Mouse (Mus musculus) heart, postnatal 14 days (tissue): ENCODE results near the gene Bbs1. TPM values are rescaled to one million over a fixed set of nuclear protein-coding genes. Genes with fewer than 3 reads are reported as not detected.
"Not testable (repeated sequence)": the region's sequence is repeated elsewhere in the genome, so short reads cannot be mapped to it uniquely, and the experiment has no call there.

Source experiments
- DNase-seq, 2 experiments: peaks; one replicate each; pipeline ENCODE4 v3.0.0; 2021 to 2022
- intact Hi-C: fragments of 180-260 bp; cut with DNase I; formaldehyde crosslinking; loops from one replicate; pipeline ENCODE4 v1.15.1; 2025
- long read RNA-seq, 2 experiments: library from polyadenylated mRNA; stranded (forward); transcript quantifications; one replicate each; pipeline ENCODE4 v2.0.0; 2021
- total RNA-seq, 2 experiments: library from RNA; stranded (reverse); gene quantifications; 2 replicates each; pipeline ENCODE4 v1.2.3; 2021

The Bbs1 gene
- total RNA-seq: 1 to 10 TPM; 3.3 to 3.9 TPM
- long read RNA-seq, experiment 1, full-length matches to known transcripts: 1 of 2 reads
- long read RNA-seq, experiment 1, partial matches to known transcripts: 0 of 2 reads
- long read RNA-seq, experiment 1, other reads (novel, unspliced or antisense): 1 of 2 reads
- long read RNA-seq, experiment 2, partial matches to known transcripts: 0 of 2 reads
- long read RNA-seq, experiment 2, other reads (novel, unspliced or antisense): 2 of 2 reads

- intact Hi-C loops: loop anchor here (5.0 kb wide), 2 partner anchors 149 to 279 kb away; partner anchors contain the start of genes Rbm4b and Rce1
Measured at GRCm38 (mm10) chr19:4905979-4906794, at the start of gene Bbs1. Gene Bbs1 (minus strand): TSS chr19:4906628.

GRCm38 (mm10) chr19:4948641-4949040 is 42.2 kb upstream of the Bbs1 start:
- DNase-seq, intact Hi-C loops: not testable (repeated sequence)

More at GRCm38 (mm10) chr19:4905979-4906794, at the start of gene Bbs1:
- DNase-seq: peak; percentile 78 to 88

GRCm38 (mm10) chr19:4945540-4945939 is 39.1 kb upstream of the Bbs1 start:
- DNase-seq: no peak

GRCm38 (mm10) chr19:4943253-4943588 is 36.8 kb upstream of the Bbs1 start:
- DNase-seq: peak; percentile 7 to 12

More at GRCm38 (mm10) chr19:4945540-4945939, 39.1 kb upstream of the Bbs1 start:
- intact Hi-C loops: no loop called here

GRCm38 (mm10) chr19:4942551-4943252 is 36.3 kb upstream of the Bbs1 start, which contains the start of gene Peli3:
Gene Peli3 (minus strand): TSS chr19:4943127.
- peak; percentile 81 to 82 for DNase-seq
- intact Hi-C loops: no loop called here

More at GRCm38 (mm10) chr19:4943253-4943588, 36.8 kb upstream of the Bbs1 start:
- intact Hi-C loops: no loop called here

GRCm38 (mm10) chr19:4937444-4938310 is 31.2 kb upstream of the Bbs1 start:
- intact Hi-C loops: no loop called here
- peak in 1 of 2 experiments; percentile 16 for DNase-seq

GRCm38 (mm10) chr19:4936896-4937295 is 30.5 kb upstream of the Bbs1 start:
- DNase-seq: no peak
- intact Hi-C loops: no loop called here

- peak in 1 of 2 experiments; percentile 32 for DNase-seq
- intact Hi-C loops: no loop called here
Measured at GRCm38 (mm10) chr19:4928781-4929180, 22.4 kb upstream of the Bbs1 start.

- peak; percentile 98 to 99 for DNase-seq
- intact Hi-C loops: no loop called here
Measured at GRCm38 (mm10) chr19:4927904-4928531, 21.6 kb upstream of the Bbs1 start, which contains the start of gene Dpp3. Gene Dpp3 (minus strand): TSS chr19:4928287.

GRCm38 (mm10) chr19:4925121-4925860 is 18.9 kb upstream of the Bbs1 start:
- intact Hi-C loops: no loop called here

GRCm38 (mm10) chr19:4919652-4920051 is 13.2 kb upstream of the Bbs1 start:
- intact Hi-C loops: no loop called here
- DNase-seq: no peak

More at GRCm38 (mm10) chr19:4925121-4925860, 18.9 kb upstream of the Bbs1 start:
- no peak for DNase-seq

- intact Hi-C loops: no loop called here
- DNase-seq: no peak
Measured at GRCm38 (mm10) chr19:4916827-4917226, 10.4 kb upstream of the Bbs1 start.

- DNase-seq: no peak
Measured at GRCm38 (mm10) chr19:4915924-4916603, 9.6 kb upstream of the Bbs1 start.

GRCm38 (mm10) chr19:4909376-4909775 is 2.9 kb upstream of the Bbs1 start:
- intact Hi-C loops: loop anchor here (5.0 kb wide), 2 partner anchors 152 to 282 kb away; partner anchors contain the start of genes Rbm4b and Rce1

More at GRCm38 (mm10) chr19:4915924-4916603, 9.6 kb upstream of the Bbs1 start:
- intact Hi-C loops: no loop called here

GRCm38 (mm10) chr19:4908107-4908506 is 1.7 kb upstream of the Bbs1 start:
- intact Hi-C loops: loop anchor here (5.0 kb wide), 2 partner anchors 151 to 281 kb away; partner anchors contain the start of genes Rbm4b and Rce1
- DNase-seq: peak in 1 of 2 experiments; percentile 23

More at GRCm38 (mm10) chr19:4909376-4909775, 2.9 kb upstream of the Bbs1 start:
- no peak for DNase-seq

GRCm38 (mm10) chr19:4899888-4900287 is 6.5 kb downstream of the Bbs1 start:
- intact Hi-C loops: no loop called here
- no peak for DNase-seq

GRCm38 (mm10) chr19:4898972-4899371 is 7.5 kb downstream of the Bbs1 start:
- DNase-seq: no peak
- intact Hi-C loops: no loop called here
